Mouse (Mus musculus) heart, postnatal 0 days (tissue): ENCODE measurements around the gene Slc25a11.

ENCODE experiments used
- CTCF ChIP-seq: IDR thresholded peaks from 2 replicates; pipeline ENCODE4 v1.5.1; 2016; ENCODE audit warnings: antibody characterized with exemption, control low read depth, low read depth
- EP300 ChIP-seq: IDR thresholded peaks from 2 replicates; pipeline ENCODE4 v1.6.1; 2016; ENCODE audit warnings: antibody characterized with exemption, low read depth

GRCm38 (mm10) chr11:70674501-70674900 is 27.2 kb upstream of the Slc25a11 start:
- no peak for TF ChIP-seq CTCF
- TF ChIP-seq EP300: no peak
